Mouse (Mus musculus) CH12.LX (cell line): ENCODE data around the gene Dlx3. TPM values are rescaled to one million over a fixed set of nuclear protein-coding genes. Genes with fewer than 3 reads are reported as not detected.

Source experiments
- DNase-seq: peaks from one replicate; pipeline ENCODE4 v3.0.0-alpha.2; 2013; ENCODE audit errors: extremely low read depth
- H3K27ac ChIP-seq: 2 replicates; pipeline ENCODE4 v1.5.1; 2012; ENCODE audit warnings: low read depth, mild to moderate bottlenecking, control low read depth, moderate library complexity; ENCODE audit not compliant: insufficient read depth
- H3K27me3 ChIP-seq: replicated peaks from 2 replicates; pipeline ENCODE3; 2012; ENCODE audit warnings: inconsistent platforms
- H3K36me3 ChIP-seq, 2 experiments: replicated peaks in 1 of 2; 2 replicates each; pipeline versions ENCODE3 to v1.6.1; 2012; ENCODE audit warnings: inconsistent platforms in 1 of 2, low read length in 1 of 2, mild to moderate bottlenecking in 1 of 2, mixed read lengths in 1 of 2, moderate library complexity in 1 of 2; ENCODE audit not compliant: control insufficient read depth in 1 of 2, insufficient read depth in 1 of 2
- H3K4me1 ChIP-seq, 2 experiments: 2 replicates each; pipeline ENCODE4 v1.6.1; 2012; ENCODE audit warnings: inconsistent platforms in 1 of 2, moderate library complexity in 1 of 2; ENCODE audit not compliant: insufficient read depth in 2 of 2, control insufficient read depth in 1 of 2
- H3K4me2 ChIP-seq: 2 replicates; pipeline ENCODE4 v1.6.1; 2012; ENCODE audit warnings: low read depth, mild to moderate bottlenecking, control low read depth; ENCODE audit not compliant: poor library complexity, insufficient read depth, severe bottlenecking
- H3K4me3 ChIP-seq, 3 experiments: fragments of 150-350 bp in 1 of 3; sonication (generic) in 1 of 3; replicated peaks in 1 of 3; 2 replicates each; pipeline versions ENCODE3 to v1.5.1; 2011 to 2012; ENCODE audit warnings: low read depth in 2 of 3, low read length in 2 of 3, mild to moderate bottlenecking in 2 of 3, moderate library complexity in 2 of 3, control low read depth in 1 of 3, improper control_type of control experiment in 1 of 3, inconsistent platforms in 1 of 3, mixed read lengths in 1 of 3; ENCODE audit not compliant: poor library complexity in 1 of 3
- H3K79me2 ChIP-seq: replicated peaks from 2 replicates; pipeline ENCODE4 v1.6.1; 2012; ENCODE audit warnings: mild to moderate bottlenecking, moderate library complexity; ENCODE audit not compliant: control insufficient read depth, poor library complexity, insufficient read depth, severe bottlenecking; ENCODE audit errors: extremely low read depth
- H3K9ac ChIP-seq: 2 replicates; pipeline ENCODE4 v1.6.1; 2012; ENCODE audit warnings: low read depth, mild to moderate bottlenecking, control low read depth, moderate library complexity; ENCODE audit not compliant: insufficient read depth
- H3K9me3 ChIP-seq: replicated peaks from 2 replicates; pipeline ENCODE3; 2012; ENCODE audit warnings: low read length, inconsistent platforms, mixed read lengths
- CHD1 ChIP-seq: IDR thresholded peaks from 2 replicates; pipeline ENCODE4 v1.6.1; 2012; ENCODE audit warnings: low read depth, low read length, improper control_type of control experiment, inconsistent platforms
- CHD2 ChIP-seq: IDR thresholded peaks from 2 replicates; pipeline ENCODE4 v1.6.1; 2011; ENCODE audit warnings: low read length, improper control_type of control experiment
- E2F4 ChIP-seq: IDR thresholded peaks from 2 replicates; pipeline ENCODE4 v1.6.1; 2011; ENCODE audit warnings: low read depth, low read length, improper control_type of control experiment; ENCODE audit not compliant: insufficient replicate concordance
- IRF4 ChIP-seq: IDR thresholded peaks from 2 replicates; pipeline ENCODE4 v1.6.1; 2014; ENCODE audit warnings: low read depth, mild to moderate bottlenecking, inconsistent platforms, low read length, improper control_type of control experiment
- MAX ChIP-seq: IDR thresholded peaks from 2 replicates; pipeline ENCODE4 v1.6.1; 2011; ENCODE audit warnings: low read length, improper control_type of control experiment
- MXI1 ChIP-seq: IDR thresholded peaks from 2 replicates; pipeline ENCODE4 v1.6.1; 2011; ENCODE audit warnings: mild to moderate bottlenecking, low read depth, low read length, improper control_type of control experiment
- NELFE ChIP-seq: IDR thresholded peaks from 2 replicates; pipeline ENCODE4 v1.6.1; 2011; ENCODE audit warnings: low read depth, low read length, improper control_type of control experiment
- NRF1 ChIP-seq: IDR thresholded peaks from 2 replicates; pipeline ENCODE4 v1.6.1; 2014; ENCODE audit warnings: low read depth, mild to moderate bottlenecking, inconsistent platforms, low read length, improper control_type of control experiment, moderate library complexity
- POLR2A ChIP-seq: IDR thresholded peaks from 2 replicates; pipeline ENCODE4 v1.6.1; 2011; ENCODE audit warnings: low read depth, mild to moderate bottlenecking, improper control_type of control experiment, low read length
- RAD21 ChIP-seq: IDR thresholded peaks from 2 replicates; pipeline ENCODE4 v1.6.1; 2011; ENCODE audit warnings: low read depth, mild to moderate bottlenecking, low read length, improper control_type of control experiment, moderate library complexity
- RCOR1 ChIP-seq: conservative IDR thresholded peaks from 2 replicates; pipeline ENCODE4 v1.6.1; 2012; ENCODE audit warnings: low read depth, mild to moderate bottlenecking, inconsistent platforms, low read length, improper control_type of control experiment
- TBP ChIP-seq: conservative IDR thresholded peaks from 2 replicates; pipeline ENCODE4 v1.6.1; 2011; ENCODE audit warnings: low read depth, low read length, improper control_type of control experiment
- TCF12 ChIP-seq: IDR thresholded peaks from 2 replicates; pipeline ENCODE4 v1.6.1; 2014; ENCODE audit warnings: low read depth, mild to moderate bottlenecking, inconsistent platforms, low read length, improper control_type of control experiment
- USF2 ChIP-seq: conservative IDR thresholded peaks from 2 replicates; pipeline ENCODE4 v1.6.1; 2011; ENCODE audit warnings: low read depth, low read length, improper control_type of control experiment
- ZKSCAN1 ChIP-seq: IDR thresholded peaks from 2 replicates; pipeline ENCODE4 v1.6.1; 2012; ENCODE audit warnings: low read depth, inconsistent platforms, low read length, improper control_type of control experiment, borderline replicate concordance
- dilution Hi-C: fragments of 300-500 bp; cut with MboI; formaldehyde crosslinking; loops from 2 replicates; pipeline ENCODE4 v1.14.3; 2020; ENCODE audit warnings: low sequenced_read_pairs; ENCODE audit not compliant: extremely low pct_unique_long_range_greater_than_20kb, extremely low pct_ligation_motif_present
- in situ Hi-C: fragments of 300-500 bp; cut with MboI; formaldehyde crosslinking; loops from 3 replicates; pipeline ENCODE4 v1.14.3; 2019; ENCODE audit warnings: low sequenced_read_pairs, low pct_ligation_motif_present, low pct_unique_long_range_greater_than_20kb, mixed read lengths
- polyA plus RNA-seq: library from polyadenylated mRNA; unstranded; fragments of >175 nt; gene quantifications from 2 replicates; pipeline ENCODE4 v1.2.1, GENCODE M21; 2012; ENCODE audit warnings: low read depth; ENCODE audit not compliant: insufficient read length
- total RNA-seq, 2 experiments: library from RNA; depleted of rRNA; stranded (reverse); fragments of 300-350 nt in 1 of 2; fragments of >200 nt in 1 of 2; gene quantifications; 2 replicates each; pipeline ENCODE4 v1.2.3; 2012 to 2014

Gene Dlx3
- total RNA-seq (2012; rRNA removed): 0.21 and 0.55 TPM in 2 replicates
- total RNA-seq (2014; rRNA removed): 0.08 TPM in 2 replicates
- polyA plus RNA-seq: 0.17 and 0.22 TPM in 2 replicates

- no peak within 1 kb of the TSS for H3K27ac ChIP-seq
- peaks cover 66% of the 10 kb centered on the region for H3K27me3 ChIP-seq
- H3K9me3 ChIP-seq: no peaks in the 10 kb centered on the region
- H3K79me2 ChIP-seq: no peaks in the 10 kb centered on the region
- dilution Hi-C loops: no loop called here
- no peak for DNase-seq
- H3K9ac ChIP-seq: no peak within 1 kb of the TSS
- H3K4me2 ChIP-seq: no peak within 1 kb of the TSS
- H3K4me1 ChIP-seq: no peaks in the 10 kb centered on the region; a peak in 1 of 4 replicates
- no peak within 1 kb of the TSS for H3K4me3 ChIP-seq
- no peaks in the 10 kb centered on the region for H3K36me3 ChIP-seq
- in situ Hi-C loops: loop anchor here (5.0 to 10.0 kb wide), 3 partner anchors 117 to 405 kb away; no protein-coding TSS in a partner anchor
- TF ChIP-seq MAX (no peak), CHD2 (no peak)
Measured at GRCm38 (mm10) chr11:95119990-95120632, at the start of gene Dlx3. TSS of gene Dlx3 (plus strand) at chr11:95120119.

DNA sequence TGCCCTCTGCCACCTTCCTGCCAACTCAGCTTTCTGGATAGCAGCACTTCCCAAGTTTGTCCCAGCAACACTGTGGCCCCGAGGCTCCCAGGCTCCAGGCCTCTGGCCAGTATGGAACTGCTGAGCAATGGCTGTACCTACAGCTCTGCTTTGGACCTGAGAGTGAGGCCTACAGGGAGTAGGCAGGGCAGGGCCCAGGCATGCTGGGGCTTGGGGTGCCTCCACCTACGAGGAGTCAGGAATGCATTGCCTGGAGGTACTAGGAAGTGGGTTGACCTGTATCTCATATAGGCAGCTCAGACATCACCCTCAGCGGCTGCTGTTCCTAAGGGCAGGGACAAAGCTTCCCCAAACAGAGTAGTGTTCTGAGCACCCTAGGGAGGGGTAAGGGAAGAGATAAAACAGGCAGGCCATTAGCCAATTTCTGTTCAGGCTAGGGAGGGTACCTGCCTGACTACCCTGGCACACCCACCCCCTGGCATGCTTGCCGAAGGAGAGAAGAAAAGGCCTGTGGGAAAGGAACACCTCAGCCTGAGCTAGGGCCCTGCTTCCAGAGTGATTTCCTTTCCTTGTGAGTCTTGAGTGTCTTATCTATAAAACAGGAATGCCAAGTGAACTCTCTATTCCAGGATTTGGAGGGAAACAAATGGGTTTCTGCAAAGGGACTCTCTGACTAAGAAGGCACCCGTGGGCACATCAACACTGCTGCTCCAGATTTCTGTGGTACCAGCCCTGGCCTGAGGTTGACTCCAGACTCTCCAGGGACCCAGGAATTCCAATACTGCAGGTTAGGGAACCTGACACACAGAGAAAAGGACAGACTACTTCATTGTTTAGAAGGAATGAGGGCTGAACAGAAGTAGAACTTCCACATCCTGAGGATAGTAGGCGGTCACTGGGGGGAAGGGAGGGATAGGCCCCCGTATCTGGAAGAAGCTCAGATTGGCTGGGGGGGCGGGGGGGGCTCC is 49.5 kb upstream of the Dlx3 start:
- Histone ChIP-seq H3K27ac (no peak overlapping the region), H3K36me3 (peaks cover 26 to 53% of the 10 kb centered on the region in 2 experiments), H3K9me3 (peaks cover 2% of the 10 kb centered on the region), H3K4me2 (no peak overlapping the region), H3K4me3 (no peak overlapping the region), H3K79me2 (peaks cover 42% of the 10 kb centered on the region), H3K4me1 (peaks cover 10 to 28% of the 10 kb centered on the region in 2 experiments), H3K27me3 (peaks cover 1% of the 10 kb centered on the region), H3K9ac (no peak overlapping the region)
- no peak for TF ChIP-seq MXI1
- TF ChIP-seq CHD1: no peak
- in situ Hi-C loops (loop anchor here (5.0 kb wide), 1 partner anchor 37 kb away; no protein-coding TSS in a partner anchor), dilution Hi-C loops (no loop called here)
- DNase-seq: no peak

DNA sequence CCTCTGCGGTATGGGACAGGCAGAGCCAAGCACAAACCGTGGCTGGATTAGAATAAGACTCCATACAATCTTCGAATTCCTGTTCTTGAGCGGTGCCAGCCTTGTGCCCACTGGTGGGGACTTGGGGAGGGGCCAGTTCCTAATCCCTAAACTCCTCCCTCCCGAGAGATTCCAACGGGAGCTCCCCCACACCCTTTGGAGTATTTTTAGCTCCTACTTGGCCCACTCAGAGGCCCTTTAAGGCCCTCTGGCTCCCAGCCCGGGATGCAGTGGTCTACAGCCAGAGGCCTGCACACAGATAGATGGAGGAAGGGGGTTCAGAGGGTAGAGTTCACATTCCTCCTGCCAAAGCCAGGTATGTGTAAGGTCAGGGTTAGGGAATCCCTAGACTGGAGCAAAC is 48.7 kb upstream of the Dlx3 start:
- TF ChIP-seq E2F4: no peak
- no peak for TF ChIP-seq ZKSCAN1
- TF ChIP-seq TBP: no peak
- TF ChIP-seq USF2: no peak
- no peak for TF ChIP-seq TCF12
- no peak for TF ChIP-seq NRF1
- TF ChIP-seq CHD2: no peak
- TF ChIP-seq POLR2A: no peak
- no peak for TF ChIP-seq IRF4
- no peak for TF ChIP-seq RCOR1
- no peak for TF ChIP-seq NELFE
- TF ChIP-seq RAD21: no peak
- peaks cover 42% of the 10 kb centered on the region for H3K79me2 ChIP-seq
- H3K27me3 ChIP-seq: peaks cover 3% of the 10 kb centered on the region
- dilution Hi-C loops (no loop called here), in situ Hi-C loops (loop anchor here (5.0 kb wide), 1 partner anchor 36 kb away; no protein-coding TSS in a partner anchor)
- no peaks in the 10 kb centered on the region for H3K9me3 ChIP-seq
- no peak overlapping the region for H3K4me3 ChIP-seq
- no peak overlapping the region for H3K27ac ChIP-seq
- no peak overlapping the region for H3K4me2 ChIP-seq
- H3K4me1 ChIP-seq: peaks cover 10 to 31% of the 10 kb centered on the region in 2 experiments
- peaks cover 20 to 46% of the 10 kb centered on the region in 2 experiments for H3K36me3 ChIP-seq
- H3K9ac ChIP-seq: no peak overlapping the region
- no peak for DNase-seq
